Mouse (Mus musculus): ENCODE measurements at regions not wholly inside any gene's neighbourhood (a gene's known extent, or its start where the extent isn't known, plus 50 kb on each side); places are given as distances from the start of the nearest gene placed in this dataset.

GRCm38 (mm10) chr2:75133298-75134080, 307.9 kb downstream of the Mtx2 start:
- TF ChIP-seq POLR2A (IDR thresholded peaks at IDR 0.05; ENCODE audit: low read depth, low read length) (no peak), CTCF (IDR thresholded peaks at IDR 0.05; ENCODE audit: extremely low read depth, insufficient read length, insufficient replicate concordance, low read depth, low read length) (no peak)

Data from small intestine, adult 2 months (tissue).